Mouse (Mus musculus) lung, embryonic 16.5 days (tissue): ENCODE results near the gene Tchh. TPM values are rescaled to one million over a fixed set of nuclear protein-coding genes. Genes with fewer than 3 reads are reported as not detected.
"Not testable (repeated sequence)": the region's sequence is repeated elsewhere in the genome, so short reads cannot be mapped to it uniquely, and the experiment has no call there.

Experiments
- ATAC-seq: fragments of 200-750 bp; cut with Nextera tagmentation; 2 replicates; pipeline ENCODE4 v1.8.0; 2017; ENCODE audit warnings: low read depth, mild to moderate bottlenecking, moderate library complexity
- H3K27ac ChIP-seq: fragments of 300-500 bp; sonication (generic); 2 replicates; pipeline ENCODE4 v1.5.1; 2014; ENCODE audit warnings: mild to moderate bottlenecking, control low read depth, low read length
- H3K27me3 ChIP-seq: fragments of 300-500 bp; sonication (generic); 2 replicates; pipeline ENCODE4 v1.6.1; 2014; ENCODE audit warnings: low read depth, low read length, mixed read lengths; ENCODE audit not compliant: control insufficient read depth, insufficient read depth
- H3K36me3 ChIP-seq: fragments of 300-500 bp; sonication (generic); 2 replicates; pipeline ENCODE4 v1.6.1; 2014; ENCODE audit warnings: low read length; ENCODE audit not compliant: control insufficient read depth, insufficient read depth
- H3K4me1 ChIP-seq: fragments of 300-500 bp; sonication (generic); replicated peaks from 2 replicates; pipeline ENCODE4 v1.6.1; 2014; ENCODE audit warnings: low read length, mixed read lengths; ENCODE audit not compliant: control insufficient read depth, insufficient read depth
- H3K4me2 ChIP-seq: fragments of 300-500 bp; sonication (generic); 2 replicates; pipeline ENCODE4 v1.6.1; 2014; ENCODE audit warnings: low read depth, low read length, control low read depth
- H3K4me3 ChIP-seq: fragments of 300-500 bp; sonication (generic); 2 replicates; pipeline ENCODE4 v1.5.1; 2014; ENCODE audit warnings: mild to moderate bottlenecking, low read length, control low read depth
- H3K9ac ChIP-seq: fragments of 300-500 bp; sonication (generic); 2 replicates; pipeline ENCODE4 v1.6.1; 2014; ENCODE audit warnings: low read length, control low read depth
- H3K9me3 ChIP-seq: fragments of 300-500 bp; sonication (generic); 2 replicates; pipeline ENCODE4 v1.6.1; 2016; ENCODE audit warnings: low read length; ENCODE audit not compliant: control insufficient read depth
- WGBS: fragments of 180-500 bp; shearing (Covaris S2); extraction: QIAGEN DNeasy Blood & Tissue Kit; methylation state at CpG from one replicate; pipeline ENCODE4 v1.1.7; 2014; 5-methylcytosine and 5-hydroxymethylcytosine counted together
- microRNA-seq: library from miRNA; unstranded; fragments of <30 nt; microRNA quantifications from one replicate; pipeline ENCODE4, GENCODE M21; 2016
- polyA plus RNA-seq: library from polyadenylated mRNA; unstranded; fragments of >200 nt; fragmentation: Nextera tagmentation; extraction: Ambion mirVana; gene quantifications from 2 replicates; pipeline ENCODE4 v1.2.1, GENCODE M21; 2015

The Tchh gene
- polyA plus RNA-seq, 1 experiment from 2014 or later = 4.9 TPM

GRCm38 (mm10) chr3:93485611-93486010 is 43.5 kb downstream of the Tchh start:
- H3K4me2 ChIP-seq = no peak overlapping the region
- H3K9me3 ChIP-seq = no peaks in the 10 kb centered on the region
- no peak overlapping the region for H3K4me3 ChIP-seq
- no peak for ATAC-seq
- no peaks in the 10 kb centered on the region for H3K4me1 ChIP-seq
- 85% methylated on average over 3 of the region's 3 CpGs for WGBS
- H3K27me3 ChIP-seq = no peaks in the 10 kb centered on the region
- no peak overlapping the region for H3K9ac ChIP-seq
- H3K36me3 ChIP-seq = no peaks in the 10 kb centered on the region
- H3K27ac ChIP-seq = no peak overlapping the region

GRCm38 (mm10) chr3:93488541-93488940 is 46.4 kb downstream of the Tchh start:
- 80% methylated on average over 2 of the region's 2 CpGs for WGBS
- no peak for ATAC-seq
- no peak overlapping the region for H3K27ac ChIP-seq

GRCm38 (mm10) chr3:93492176-93492575 is 50.0 kb downstream of the Tchh start:
- 76% methylated on average over 3 of the region's 3 CpGs for WGBS
- Histone ChIP-seq H3K4me3 (no peak overlapping the region), H3K9ac (no peak overlapping the region), H3K36me3 (no peaks in the 10 kb centered on the region), H3K9me3 (no peaks in the 10 kb centered on the region), H3K4me1 (no peaks in the 10 kb centered on the region), H3K4me2 (no peak overlapping the region), H3K27ac (no peak overlapping the region), H3K27me3 (no peaks in the 10 kb centered on the region)
- no peak for ATAC-seq

More at GRCm38 (mm10) chr3:93488541-93488940, 46.4 kb downstream of the Tchh start:
- Histone ChIP-seq H3K4me3 (no peak overlapping the region), H3K4me2 (no peak overlapping the region), H3K9ac (no peak overlapping the region), H3K27me3 (no peaks in the 10 kb centered on the region), H3K36me3 (no peaks in the 10 kb centered on the region), H3K9me3 (no peaks in the 10 kb centered on the region), H3K4me1 (no peaks in the 10 kb centered on the region)

GRCm38 (mm10) chr3:93493992-93494391 is 51.9 kb downstream of the Tchh start:
- Histone ChIP-seq H3K9ac (no peak overlapping the region), H3K4me2 (no peak overlapping the region), H3K36me3 (no peaks in the 10 kb centered on the region), H3K9me3 (no peaks in the 10 kb centered on the region), H3K4me3 (no peak overlapping the region), H3K4me1 (no peaks in the 10 kb centered on the region), H3K27me3 (no peaks in the 10 kb centered on the region), H3K27ac (no peak overlapping the region)
- peak; percentile 88 for ATAC-seq
- 1% methylated on average over 4 of the region's 4 CpGs for WGBS

- not testable (repeated sequence) for H3K36me3 ChIP-seq, H3K4me2 ChIP-seq, H3K27me3 ChIP-seq, ATAC-seq, H3K9me3 ChIP-seq, H3K4me1 ChIP-seq, H3K27ac ChIP-seq, H3K4me3 ChIP-seq, H3K9ac ChIP-seq
- WGBS = 12% methylated on average over 5 of the region's 5 CpGs
These were observed 52.6 kb downstream of the Tchh start for GRCm38 (mm10) chr3:93494774-93495173.

GRCm38 (mm10) chr3:93497131-93497530 is 55.0 kb downstream of the Tchh start:
- no peak overlapping the region for H3K27ac ChIP-seq
- no peak overlapping the region for H3K4me2 ChIP-seq
- no peaks in the 10 kb centered on the region for H3K4me1 ChIP-seq
- WGBS = 51% methylated on average over 3 of the region's 3 CpGs
- H3K36me3 ChIP-seq = no peaks in the 10 kb centered on the region
- no peak overlapping the region for H3K4me3 ChIP-seq
- ATAC-seq = no peak
- H3K9me3 ChIP-seq = no peaks in the 10 kb centered on the region
- no peaks in the 10 kb centered on the region for H3K27me3 ChIP-seq
- no peak overlapping the region for H3K9ac ChIP-seq

Small RNA genes within 50 kb of the gene (microRNA-seq; reads per million reads assigned to microRNA genes)
- gene Gm22752 = not detected

Other genes starting within 250 kb of the Tchh start
- not detected in 2 replicates for gene Flg2, start 245.1 kb upstream of the Tchh start, polyA plus RNA-seq
- gene Flg, start 168.8 kb upstream of the Tchh start, polyA plus RNA-seq = not detected in 2 replicates
- gene Hrnr, start 122.6 kb upstream of the Tchh start, polyA plus RNA-seq = 0.01 and 0.64 TPM in 2 replicates
- gene Rptn, start 48.6 kb upstream of the Tchh start, polyA plus RNA-seq = 0.10 TPM in 1 of 2 replicates, not detected in the other
- gene Tchhl1, start 26.4 kb downstream of the Tchh start, polyA plus RNA-seq = not detected in 2 replicates
- gene S100a11, start 78.2 kb downstream of the Tchh start, polyA plus RNA-seq = 1,535 and 1,592 TPM in 2 replicates
- gene S100a10, start 112.8 kb downstream of the Tchh start, polyA plus RNA-seq = 320 and 322 TPM in 2 replicates
- not detected in 2 replicates for gene Tdpoz2, start 210.4 kb downstream of the Tchh start, polyA plus RNA-seq
- not detected in 2 replicates for gene Tdpoz1, start 234.0 kb downstream of the Tchh start, polyA plus RNA-seq